16 mouse cellular contexts compared by ENCODE assay signal in genomic region chr13:34734686-34735085, GRCm38 (mm10). TPM values are rescaled to one million over a fixed set of nuclear protein-coding genes. Genes with fewer than 3 reads are reported as not detected.
DNase-seq lines count a peak whose midpoint lies in the region; ATAC-seq and TF ChIP-seq lines count a peak whose summit lies in the region.
"Had no signal": no experiment of that assay in that cellular context is flagged by ENCODE, and none has a peak within 500 bp of the region (broad histone marks: within the 10 kb centered on the region; RNA-seq: fewer than 3 reads in every experiment).

Gene Fam50b (plus strand): TSS chr13:34734850.

- H3K9ac ChIP-seq in embryonic facial prominence, embryonic 14.5 days (ENCODE audit: low read depth, low read length), result no peak within 1 kb of the TSS
- H3K9ac ChIP-seq in kidney, postnatal 0 days (ENCODE audit: low read depth, low read length), result no peak within 1 kb of the TSS
- H3K9ac ChIP-seq: lung, embryonic 15.5 days had no signal

- H3K4me2 ChIP-seq in embryonic facial prominence, embryonic 14.5 days (ENCODE audit: low read depth, low read length), result no peak within 1 kb of the TSS
- H3K4me2 ChIP-seq in kidney, postnatal 0 days (ENCODE audit: low read length), result no peak within 1 kb of the TSS
- H3K4me2 ChIP-seq: lung, embryonic 15.5 days had no signal

- peak; percentile 80 for ATAC-seq in embryonic facial prominence, embryonic 14.5 days (ENCODE audit: low read depth)
- ATAC-seq in kidney, postnatal 0 days (replicated peaks; ENCODE audit: low FRiP score, low read depth), result no peak; the same call in 1 of the 2 replicates

- H3K27ac ChIP-seq in embryonic facial prominence, embryonic 14.5 days (replicated peaks; ENCODE audit: low read depth, low read length), result no peak within 1 kb of the TSS
- H3K27ac ChIP-seq in embryonic facial prominence, embryonic 10.5 days (replicated peaks), result no peak within 1 kb of the TSS
- H3K27ac ChIP-seq in kidney, postnatal 0 days, result no peak within 1 kb of the TSS
- H3K27ac ChIP-seq in testis, adult 2 months (ENCODE audit: control insufficient read depth, insufficient read depth, low read depth, low read length), result peak within 1 kb of the TSS; percentile 62
- H3K27ac ChIP-seq: lung, embryonic 15.5 days had no signal

- H3K27me3 ChIP-seq in embryonic facial prominence, embryonic 14.5 days (replicated peaks; ENCODE audit: control insufficient read depth, insufficient read depth, low read length), result no peaks in the 10 kb centered on the region
- H3K27me3 ChIP-seq in embryonic facial prominence, embryonic 10.5 days (replicated peaks; ENCODE audit: low read depth, poor library complexity, severe bottlenecking), result no peaks in the 10 kb centered on the region
- H3K27me3 ChIP-seq in kidney, postnatal 0 days (ENCODE audit: insufficient read depth, low read length), result no peaks in the 10 kb centered on the region
- H3K27me3 ChIP-seq in testis, adult 2 months (ENCODE audit: control insufficient read depth, insufficient read depth, low read length), result no peaks in the 10 kb centered on the region
- H3K27me3 ChIP-seq: lung, embryonic 15.5 days had no signal

- H3K4me1 ChIP-seq in embryonic facial prominence, embryonic 14.5 days (ENCODE audit: control insufficient read depth, insufficient read depth, low read length), result peaks cover 7% of the 10 kb centered on the region; the same call in 1 of the 2 replicates
- H3K4me1 ChIP-seq in embryonic facial prominence, embryonic 10.5 days, result no peaks in the 10 kb centered on the region
- H3K4me1 ChIP-seq in kidney, postnatal 0 days (replicated peaks; ENCODE audit: insufficient read depth, low read length), result peaks cover 11% of the 10 kb centered on the region
- H3K4me1 ChIP-seq in testis, adult 2 months (ENCODE audit: control insufficient read depth, insufficient read depth, low read length), result peaks cover 2% of the 10 kb centered on the region; the same call in 1 of the 2 replicates

- DNase-seq in embryonic facial prominence, embryonic 14.5 days (ENCODE audit: low spot score), result peak; percentile 83
- DNase-seq in embryonic facial prominence, embryonic 10.5 days (ENCODE audit: low spot score), result no peak
- peak; percentile 68 for DNase-seq in kidney, postnatal 0 days (ENCODE audit: low spot score)
- DNase-seq in kidney, postnatal 36 days, result no peak
- no peak for DNase-seq in testis, postnatal 14 days (ENCODE audit: low spot score)
- no peak for DNase-seq in right cerebral cortex, postnatal 4 days
- no peak for DNase-seq in gastrocnemius, postnatal 4 days (ENCODE audit: low spot score in 2 of 2)
- DNase-seq: cerebellum, adult 9-11 months; gastrocnemius, postnatal 25 days; heart, postnatal 10 days; kidney, adult 8-10 months; spleen, adult 18-20 months had no signal

- no peak within 1 kb of the TSS for H3K4me3 ChIP-seq in embryonic facial prominence, embryonic 14.5 days (ENCODE audit: low read depth, low read length)
- H3K4me3 ChIP-seq in embryonic facial prominence, embryonic 10.5 days, result no peak within 1 kb of the TSS
- no peak within 1 kb of the TSS for H3K4me3 ChIP-seq in kidney, postnatal 0 days (replicated peaks; ENCODE audit: low read depth, low read length)
- H3K4me3 ChIP-seq in testis, adult 2 months (ENCODE audit: control insufficient read depth, low read depth, low read length), result peak within 1 kb of the TSS; percentile 78
- H3K4me3 ChIP-seq: erythroblast, embryonic 14.5 days; lung, embryonic 15.5 days had no signal

- no peaks in the 10 kb centered on the region for H3K9me3 ChIP-seq in embryonic facial prominence, embryonic 14.5 days (ENCODE audit: control insufficient read depth, low read length)
- 0 out of 2 replicates have a peak, but pooled peaks cover 4% of the 10 kb centered on the region for H3K9me3 ChIP-seq in embryonic facial prominence, embryonic 10.5 days
- H3K9me3 ChIP-seq in kidney, postnatal 0 days (replicated peaks; ENCODE audit: low read length), result no peaks in the 10 kb centered on the region
- H3K9me3 ChIP-seq: lung, embryonic 15.5 days had no signal

- 12% methylated on average over 5 of the region's 5 CpGs for WGBS in embryonic facial prominence, embryonic 14.5 days
- WGBS in embryonic facial prominence, embryonic 10.5 days, result 54% methylated on average over 5 of the region's 5 CpGs
- 7% methylated on average over 5 of the region's 5 CpGs for WGBS in kidney, postnatal 0 days

- 0 out of 2 replicates have a peak, but pooled peaks have one; percentile 27 for TF ChIP-seq POLR2A in testis, adult 2 months (IDR thresholded peaks at IDR 0.05; ENCODE audit: control insufficient read depth, low read depth, low read length)

- TF ChIP-seq CTCF in kidney, postnatal 0 days (IDR thresholded peaks at IDR 0.05; ENCODE audit: low read depth), result no peak
- no peak for TF ChIP-seq CTCF in testis, adult 2 months (IDR thresholded peaks at IDR 0.05; ENCODE audit: control insufficient read depth, insufficient read depth, insufficient replicate concordance, low read depth, low read length)

- no peaks in the 10 kb centered on the region for H3K36me3 ChIP-seq in embryonic facial prominence, embryonic 14.5 days (ENCODE audit: control insufficient read depth, insufficient read depth, low read length)
- no peaks in the 10 kb centered on the region for H3K36me3 ChIP-seq in embryonic facial prominence, embryonic 10.5 days (replicated peaks)
- no peaks in the 10 kb centered on the region for H3K36me3 ChIP-seq in kidney, postnatal 0 days (ENCODE audit: insufficient read depth, low read length)
- H3K36me3 ChIP-seq in testis, adult 2 months (ENCODE audit: control insufficient read depth, insufficient read depth, low read length), result no peaks in the 10 kb centered on the region
- H3K36me3 ChIP-seq: lung, embryonic 15.5 days had no signal

RNA-seq across cellular contexts. Expression of gene Fam50b, which starts in this region (rescaled TPM):
- 0.28 TPM in 1 of 2 replicates, not detected in the other for polyA plus RNA-seq in embryonic facial prominence, embryonic 14.5 days (2014; fragmentation: Nextera tagmentation; extraction: Ambion mirVana)
- polyA plus RNA-seq in embryonic facial prominence, embryonic 10.5 days (2016; fragmentation: Nextera tagmentation; extraction: Ambion mirVana), result not detected in 2 replicates
- polyA plus RNA-seq in kidney, postnatal 0 days (2015; fragmentation: Nextera tagmentation; extraction: Ambion mirVana), result not detected in 2 replicates
- polyA plus RNA-seq in testis, adult 2 months (2012; rRNA removed), result 228 and 274 TPM in 2 replicates
- not detected for total RNA-seq in gastrocnemius, postnatal 4 days (2021)
- total RNA-seq: gastrocnemius, postnatal 25 days; heart, postnatal 10 days; monocyte, adult 5-6 weeks had no signal
- polyA plus RNA-seq: erythroblast, embryonic 14.5 days; lung, embryonic 15.5 days had no signal

Comparison
In these comparisons a context has a peak if more than half of its experiments do, and no peak if none do; other contexts are left out.
1. RNA of gene Fam50b (polyA plus RNA-seq): 228 to 274 TPM in testis, adult 2 months; 0.28 TPM in embryonic facial prominence, embryonic 14.5 days, not detected in kidney, postnatal 0 days and not detected in embryonic facial prominence, embryonic 10.5 days; every median in the first group is over 100 times any median in the second.
2. Peak in DNase-seq and ATAC-seq in embryonic facial prominence, embryonic 14.5 days; RNA of the gene not detected or under 1 TPM.
3. Peak in DNase-seq in kidney, postnatal 0 days; RNA of the gene not detected or under 1 TPM.